Mouse (Mus musculus): Measurements from ENCODE around the gene Tgfbr2. TPM values are rescaled to one million over a fixed set of nuclear protein-coding genes. Genes with fewer than 3 reads are reported as not detected.
A peak's percentile ranks its signal among the peaks of the same experiment; 100 is the strongest.

Tgfbr2 gene
- 61.2 and 69.9 TPM in 2 replicates for total RNA-seq (2021)
- long read RNA-seq, full-length matches to known transcripts = 6 of 22 reads
- long read RNA-seq, partial matches to known transcripts = 0 of 22 reads
- long read RNA-seq, other reads (novel, unspliced or antisense) = 16 of 22 reads

DNA sequence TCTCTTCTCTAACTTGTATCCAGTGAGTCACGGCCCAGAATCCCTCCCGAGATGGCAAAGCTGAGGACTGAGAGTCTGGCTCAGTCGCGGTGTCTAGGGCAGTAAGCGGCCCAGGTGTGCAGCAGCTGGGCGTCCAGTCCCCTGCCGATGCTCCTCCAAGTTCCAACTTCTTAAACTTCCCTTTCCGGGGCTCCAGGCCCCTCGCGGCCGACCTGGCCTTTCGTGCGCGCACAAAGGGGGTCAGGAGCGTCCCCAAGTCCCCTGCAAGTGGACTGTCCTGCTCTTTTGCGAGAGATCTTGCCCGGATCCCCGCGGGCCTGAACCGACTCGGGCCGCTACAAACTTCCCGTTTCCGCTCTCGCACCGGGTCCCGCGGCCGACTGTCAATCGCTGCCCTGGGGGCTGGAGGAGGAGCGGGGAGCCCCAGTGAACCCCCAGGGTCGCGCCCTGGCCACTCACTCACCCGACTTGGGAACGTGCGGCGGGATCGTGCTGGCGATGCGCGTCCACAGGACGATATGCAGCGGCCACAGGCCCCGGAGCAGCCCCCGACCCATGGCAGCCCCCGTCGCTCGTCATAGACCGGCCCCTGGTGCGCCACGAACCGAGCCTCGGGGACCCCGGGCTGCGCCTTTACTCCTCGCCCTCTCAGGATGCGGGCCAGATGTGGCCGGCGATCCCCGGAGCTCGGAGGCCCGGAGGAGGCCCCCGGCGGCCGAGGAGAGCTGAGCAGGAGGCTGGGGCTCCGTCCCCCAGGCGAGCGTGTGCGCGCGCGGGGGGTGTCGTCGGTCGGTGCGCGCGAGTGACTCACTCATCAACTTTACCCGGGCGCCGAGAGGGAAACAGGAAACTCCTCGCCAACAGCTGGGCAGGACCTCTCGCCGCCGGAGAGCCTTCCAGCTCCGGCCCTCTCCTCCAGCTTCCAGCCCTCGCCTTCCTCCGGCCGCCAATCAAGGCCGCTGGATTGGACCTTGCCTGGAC is at the start of gene Tgfbr2:
Gene Tgfbr2 (minus strand): TSS at position 880 of the 981 bp plus-strand sequence.
- DNase-seq = peak; percentile 85

DNA sequence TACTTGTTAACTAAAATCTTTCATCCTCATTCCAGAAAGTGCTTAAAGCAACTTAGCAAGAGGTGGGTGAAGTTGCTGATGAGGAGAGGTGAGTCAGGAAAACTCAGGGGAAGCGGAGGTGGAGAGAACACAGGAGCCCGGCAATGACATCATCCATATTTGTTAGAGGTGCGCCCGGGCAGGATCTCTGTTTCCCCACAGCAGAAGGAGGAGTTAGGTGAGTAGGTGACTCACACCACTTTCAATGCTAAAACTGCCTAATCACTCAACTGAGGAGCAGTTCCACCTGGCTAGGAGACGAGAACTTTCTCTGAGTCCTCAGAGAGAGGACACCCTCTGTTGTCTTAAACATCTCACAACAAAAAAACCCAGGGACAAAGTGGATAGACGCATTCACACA is 48.2 kb upstream of the Tgfbr2 start:
- DNase-seq = no peak

DNA sequence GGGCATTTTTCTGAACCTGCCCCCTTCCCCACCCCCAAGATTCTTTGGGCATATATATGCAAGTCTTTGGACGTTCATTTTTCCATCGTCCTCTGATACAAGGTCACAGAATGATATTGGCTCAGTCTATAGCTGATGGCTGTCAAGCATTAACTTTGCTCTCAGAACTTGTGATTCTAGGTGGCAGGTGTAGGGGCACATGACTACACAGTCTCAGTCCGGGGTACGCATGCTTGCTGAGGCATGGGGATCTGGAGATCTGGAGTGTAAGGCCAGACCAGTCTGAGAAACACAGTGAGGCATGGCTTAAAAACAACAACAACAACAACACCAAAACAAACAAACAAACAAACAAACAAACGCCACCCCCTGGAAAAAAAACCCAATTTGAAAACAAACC is 47.5 kb upstream of the Tgfbr2 start:
- no peak for DNase-seq

DNA sequence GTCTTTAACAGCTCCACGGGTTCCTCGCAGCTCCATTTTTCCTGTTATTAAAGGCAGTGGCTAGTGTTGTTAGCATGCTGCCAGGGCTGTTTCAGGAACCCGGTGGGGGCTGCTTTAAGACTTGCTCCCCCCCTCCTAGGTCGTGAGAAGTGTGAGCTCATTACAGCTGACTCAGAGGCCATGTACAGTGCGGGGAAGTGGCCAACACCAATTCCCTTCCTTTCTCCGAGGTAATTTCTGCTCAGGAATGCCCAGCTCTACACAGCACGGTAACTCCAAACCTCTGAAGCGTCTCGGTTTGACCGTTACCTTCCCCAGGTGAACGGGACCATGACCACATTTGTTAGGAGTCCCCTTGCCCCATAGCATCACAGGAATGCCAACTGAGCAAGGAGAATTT is 46.8 kb upstream of the Tgfbr2 start:
- DNase-seq = no peak

DNA sequence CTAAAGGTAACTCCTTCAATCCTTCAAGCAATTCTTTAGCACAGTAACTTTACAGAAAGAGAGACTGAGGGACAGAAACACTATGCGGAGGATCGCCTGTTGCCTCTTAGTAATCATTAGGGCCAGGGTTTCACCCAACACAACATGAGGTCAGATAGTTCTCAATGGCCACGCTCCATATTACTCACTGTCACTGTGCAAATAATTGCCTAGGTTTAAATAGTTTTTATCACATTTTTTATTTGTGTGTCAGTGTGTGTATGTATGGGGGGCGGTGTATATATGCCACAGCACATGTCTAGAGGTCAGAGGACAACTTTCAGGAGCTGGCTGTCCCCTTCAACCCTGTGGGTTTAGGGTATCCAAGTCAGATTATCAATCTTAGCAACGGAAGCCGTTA is 46.4 kb upstream of the Tgfbr2 start:
- DNase-seq = no peak

DNA sequence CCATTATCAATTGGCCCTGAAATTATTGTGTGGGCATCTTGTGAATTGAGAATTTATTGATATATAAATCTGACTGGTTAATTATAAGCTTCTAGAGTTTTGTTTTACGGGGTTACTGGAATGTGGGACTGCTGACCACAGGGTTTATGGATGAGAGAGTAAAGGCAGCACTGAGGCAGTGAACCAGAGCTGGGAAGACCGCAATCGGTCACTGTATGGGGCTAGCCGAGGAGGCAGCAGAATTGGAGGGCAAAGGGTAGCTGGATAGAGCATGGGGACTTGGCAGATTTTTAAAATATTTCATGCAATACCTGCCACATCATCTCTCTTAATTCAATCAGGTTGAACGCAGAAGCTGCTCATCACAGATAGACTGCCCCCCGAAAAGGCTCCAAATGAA is 45.5 kb upstream of the Tgfbr2 start:
- DNase-seq = no peak

DNA sequence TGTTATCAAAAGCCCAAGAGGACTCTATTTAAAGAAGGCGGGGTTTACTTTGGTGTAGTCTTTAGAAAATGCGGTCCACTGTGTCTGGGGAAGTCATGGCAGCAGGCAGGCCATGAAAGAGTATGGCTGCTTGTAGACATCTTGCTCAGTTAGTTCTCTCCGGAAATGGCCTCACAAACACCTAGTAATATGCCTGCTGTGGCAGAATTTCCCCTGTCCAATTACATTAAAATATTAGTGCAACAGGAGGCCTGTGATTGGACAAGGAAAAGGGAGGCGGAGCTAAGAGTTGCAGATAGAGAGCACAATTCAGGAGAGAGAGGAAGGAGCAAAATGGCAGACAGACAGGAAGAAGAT is 45.0 kb upstream of the Tgfbr2 start:
- no peak for DNase-seq

DNA sequence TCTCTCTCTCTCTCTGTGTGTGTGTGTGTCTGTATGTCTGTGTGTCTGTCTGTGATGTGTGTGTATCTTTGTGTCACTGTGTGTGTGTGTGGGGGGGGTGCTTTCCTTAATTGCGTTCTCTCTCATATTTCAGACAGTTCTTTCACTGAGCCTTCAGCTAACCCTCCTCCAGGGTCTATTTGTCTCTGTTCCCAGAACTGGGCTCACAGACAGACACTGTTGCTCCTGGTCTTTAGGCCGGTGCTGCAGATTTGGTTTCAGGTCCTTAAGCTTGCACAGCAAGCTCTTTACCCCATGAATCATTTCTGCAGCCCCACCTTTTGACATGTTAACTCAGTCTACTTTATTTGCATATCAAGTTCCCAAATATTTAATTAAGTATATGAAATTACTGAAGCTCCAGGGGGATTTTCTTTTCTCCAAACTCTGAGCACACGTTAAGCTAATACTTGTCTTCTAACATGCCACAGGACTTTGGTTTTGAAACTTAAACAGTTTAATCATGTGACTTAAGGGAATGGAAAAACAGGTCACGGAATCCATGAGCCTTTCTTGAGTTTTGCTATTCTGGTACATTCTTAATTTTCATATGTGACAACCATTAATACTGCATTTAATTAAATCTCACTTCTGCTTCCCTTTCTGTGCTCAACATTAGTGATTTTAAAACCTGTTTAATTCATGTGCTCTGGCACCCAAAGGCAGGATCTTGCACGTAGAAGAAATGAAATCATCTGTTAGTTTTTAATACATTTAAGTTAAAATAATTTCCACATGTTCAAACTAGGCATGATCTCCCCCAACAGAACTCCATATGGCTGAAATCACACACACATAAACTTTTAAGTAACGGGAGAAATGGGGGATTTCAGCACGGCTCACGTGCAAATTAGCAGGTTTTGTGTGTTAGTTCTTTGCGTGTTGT is 44.3 kb upstream of the Tgfbr2 start:
- no peak for DNase-seq

DNA sequence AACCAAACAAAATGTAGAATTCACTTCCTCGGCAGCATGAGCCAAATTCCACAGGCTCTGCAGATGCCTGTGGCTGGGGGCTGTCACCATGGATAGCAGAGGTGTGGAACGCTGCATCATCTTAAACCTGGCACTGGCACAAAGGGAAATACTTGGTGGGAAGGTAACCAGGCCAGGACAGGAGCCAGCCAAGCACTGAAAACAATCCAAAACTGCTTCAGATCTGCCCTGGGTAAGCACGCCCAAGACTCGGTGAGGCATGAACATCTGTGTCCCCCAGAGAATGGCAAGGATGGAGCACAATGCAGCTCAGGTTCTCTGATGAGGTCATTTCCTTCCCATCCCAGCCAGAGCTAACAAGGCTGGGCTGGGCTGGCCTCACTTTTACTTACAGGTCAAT is 43.6 kb upstream of the Tgfbr2 start:
- DNase-seq = no peak

DNA sequence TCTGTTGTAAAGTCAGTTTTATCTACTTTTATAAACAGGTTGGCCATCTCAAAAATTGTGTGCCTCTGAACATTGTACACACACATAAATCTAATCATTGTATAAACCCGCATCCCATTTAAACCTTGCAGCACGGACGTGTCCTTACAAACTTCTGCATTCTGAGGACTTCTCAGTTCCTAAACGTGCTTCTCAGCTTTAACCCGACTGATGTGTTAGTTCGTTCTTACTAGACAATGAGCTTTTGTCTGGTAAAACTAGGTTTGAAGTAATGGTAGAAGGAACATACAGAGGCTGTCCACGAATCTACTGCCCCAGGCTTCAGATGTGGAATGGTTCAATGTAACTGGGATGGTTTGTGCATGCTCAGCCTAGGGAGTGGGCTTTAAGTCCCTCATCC is 41.9 kb upstream of the Tgfbr2 start:
- DNase-seq = no peak

DNA sequence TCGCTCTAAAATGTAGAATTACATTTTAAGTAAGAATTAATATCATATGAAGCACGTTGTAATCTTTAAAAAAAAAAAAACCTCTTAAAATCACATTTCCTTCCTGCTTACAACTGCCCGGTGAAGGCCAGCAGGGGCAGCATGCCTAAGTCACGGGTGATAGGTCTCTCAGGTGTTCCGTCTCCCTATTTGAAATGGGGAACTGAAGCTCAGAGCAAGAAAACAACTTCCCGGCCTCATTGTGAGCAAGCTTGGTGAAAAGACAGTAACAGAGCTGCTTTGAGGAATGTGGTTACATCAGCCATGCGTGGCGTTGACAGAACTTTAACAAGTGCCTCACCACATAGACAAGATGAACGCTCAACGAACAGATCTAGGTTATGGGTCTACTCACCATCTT is 41.5 kb upstream of the Tgfbr2 start:
- no peak for DNase-seq

DNA sequence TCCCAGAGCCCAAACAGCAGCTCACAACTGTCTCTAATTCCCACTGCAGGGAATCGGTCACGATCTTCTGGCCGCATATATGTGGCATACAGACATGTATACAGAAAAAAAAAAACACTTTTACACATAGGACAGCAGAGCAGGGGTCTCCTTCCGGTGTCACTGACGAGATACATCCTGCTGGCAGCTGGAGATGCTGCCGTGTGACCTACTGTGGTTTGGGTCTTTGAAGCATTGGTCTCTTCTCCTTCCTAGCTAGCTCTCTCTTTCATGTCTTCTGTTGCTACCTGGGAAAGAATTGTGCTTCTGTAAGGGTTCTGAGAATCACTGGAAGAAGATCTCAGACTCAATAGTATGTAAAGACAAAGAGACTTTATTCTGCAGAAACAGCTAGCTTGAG is 39.1 kb upstream of the Tgfbr2 start:
- DNase-seq = no peak

DNA sequence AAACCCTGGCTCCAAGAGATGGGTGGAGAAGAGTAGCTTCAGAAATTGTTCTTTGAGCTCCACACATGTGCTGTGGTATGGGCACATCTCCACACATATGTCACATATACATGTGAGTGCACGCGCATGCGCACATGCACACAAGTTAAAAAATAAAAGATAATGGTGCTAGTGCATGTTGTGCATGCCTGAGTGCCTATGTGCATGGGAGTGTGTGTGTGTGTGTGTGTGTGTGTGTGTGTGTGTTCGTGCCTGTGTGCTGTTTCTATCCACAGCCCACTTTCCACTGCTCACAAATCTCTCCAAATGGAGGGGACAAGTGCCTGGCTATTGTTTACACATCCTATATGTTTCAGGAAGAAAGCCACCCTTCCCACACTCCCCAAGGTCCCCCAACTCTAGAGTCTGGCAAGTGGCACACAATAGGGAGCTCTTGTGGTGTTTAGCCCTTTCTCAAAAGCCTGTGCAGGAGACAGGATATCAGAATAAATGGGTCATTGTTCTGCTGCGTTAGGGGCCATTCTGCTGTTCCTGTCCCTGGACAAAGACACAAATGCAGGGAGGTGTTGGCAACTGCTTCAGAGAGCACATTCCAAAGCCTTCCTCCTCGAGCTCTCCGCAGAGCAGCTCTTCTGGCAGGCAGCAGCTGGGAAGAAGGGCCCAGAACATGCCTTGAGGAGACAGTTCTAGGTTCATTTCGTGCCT is 37.9 kb upstream of the Tgfbr2 start:
- no peak for DNase-seq

DNA sequence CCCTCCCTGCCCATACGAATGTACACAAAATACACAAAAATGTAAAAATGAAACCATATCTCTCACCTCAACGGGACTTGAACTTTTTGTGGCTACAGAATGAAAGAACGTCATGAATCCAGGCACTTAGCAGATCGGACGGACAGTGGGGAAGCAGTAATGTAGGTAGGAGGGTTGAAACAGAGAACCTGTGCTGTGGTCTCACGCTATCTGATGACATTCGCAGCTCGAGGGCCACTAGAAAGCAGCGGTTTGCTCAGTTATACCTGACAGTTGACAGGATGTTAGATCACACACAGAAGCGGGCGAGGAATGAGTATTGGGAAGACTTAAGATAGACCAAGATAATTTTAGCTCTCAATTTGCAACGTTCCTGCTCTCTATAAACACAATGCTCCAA is 36.9 kb upstream of the Tgfbr2 start:
- no peak for DNase-seq

DNA sequence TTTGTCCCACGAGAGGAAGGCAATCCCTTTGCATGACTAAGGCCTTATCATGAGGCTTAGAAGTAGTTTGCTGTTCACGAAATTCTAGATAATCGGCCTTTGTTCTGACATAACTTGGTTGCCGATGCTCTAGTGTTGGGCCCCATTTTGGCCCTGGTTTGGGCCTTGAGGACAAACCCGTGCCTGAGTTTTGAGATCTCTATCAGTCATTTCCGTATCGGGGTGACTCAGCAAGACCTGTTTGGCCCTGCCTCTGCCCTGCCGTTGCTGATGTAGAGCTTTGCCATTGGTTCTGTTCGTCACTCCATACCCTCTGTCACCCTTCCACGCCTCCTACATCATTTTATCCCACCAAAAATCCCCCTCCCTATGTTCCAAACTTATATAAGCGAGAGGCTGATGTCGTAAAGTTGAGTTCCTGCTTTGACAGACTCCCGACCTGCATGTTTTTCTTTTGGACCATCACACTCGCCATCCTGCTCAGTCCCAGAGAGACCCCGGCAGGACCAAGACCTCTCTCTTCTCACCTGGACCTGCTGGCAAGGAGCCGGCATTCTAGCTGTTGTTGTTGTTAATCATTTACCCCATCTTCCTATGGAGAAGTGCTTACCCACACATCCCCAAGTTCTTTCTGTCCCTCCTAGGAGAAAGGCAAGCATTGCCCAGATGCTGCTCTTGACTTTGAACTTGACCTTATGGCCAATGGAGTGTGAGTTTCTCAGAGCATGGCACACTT is 33.2 kb upstream of the Tgfbr2 start:
- no peak for DNase-seq

DNA sequence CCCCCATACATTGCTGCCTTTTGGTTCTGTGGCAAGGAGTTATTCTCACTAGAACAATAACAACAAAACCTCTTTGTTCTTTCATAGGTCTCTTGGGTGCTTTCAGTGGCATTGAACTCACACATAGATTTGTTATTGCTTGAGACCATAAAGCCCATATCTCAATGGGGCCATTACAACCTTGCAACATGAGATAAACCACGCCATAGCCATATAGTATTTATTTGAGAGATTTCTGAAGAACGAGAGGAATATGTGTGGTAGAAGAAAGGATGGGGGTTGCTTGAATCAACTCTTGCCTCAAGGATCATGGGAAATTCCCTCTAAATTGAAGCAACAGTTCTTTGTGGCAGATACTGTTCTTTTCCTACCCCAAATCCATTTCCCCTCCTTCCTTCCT is 31.7 kb upstream of the Tgfbr2 start:
- DNase-seq = no peak

DNA sequence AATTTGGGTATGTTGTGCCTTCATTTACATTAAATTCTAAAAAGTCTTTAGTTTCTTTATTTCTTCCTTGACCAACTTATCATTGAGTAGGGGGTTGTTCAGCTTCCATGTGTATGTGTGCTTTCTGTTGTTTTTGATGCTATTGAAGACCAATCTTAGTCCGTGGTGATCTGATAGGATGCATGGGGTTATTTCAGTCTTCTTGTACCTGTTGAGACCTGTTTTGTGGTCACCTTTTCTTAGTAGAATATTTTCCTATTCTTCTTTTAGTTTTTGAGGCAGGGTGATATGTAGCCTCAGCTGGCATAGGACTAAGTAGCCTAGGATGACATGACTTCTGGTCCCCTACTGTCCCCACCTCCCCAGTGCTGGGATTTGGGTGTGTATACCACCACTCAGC is 28.5 kb upstream of the Tgfbr2 start:
- no peak for DNase-seq

DNA sequence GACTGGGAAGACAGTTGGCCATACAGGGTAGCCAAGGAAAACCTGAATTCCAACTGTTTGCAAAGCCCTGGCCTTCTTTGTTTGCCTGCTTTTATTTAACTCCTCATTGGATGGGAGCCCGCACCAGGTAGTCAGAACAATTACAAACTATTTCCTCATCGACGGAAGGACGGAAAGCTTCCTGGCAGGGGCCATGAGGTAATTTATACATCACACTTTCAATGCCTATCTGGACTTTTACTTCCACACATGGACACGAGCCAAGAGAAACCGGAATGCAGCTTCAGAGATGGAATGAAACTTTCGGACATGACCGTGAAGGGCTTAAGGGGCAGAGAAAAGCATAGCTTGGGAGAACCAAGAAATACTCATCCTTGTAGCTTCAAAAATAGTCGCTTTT is 24.0 kb upstream of the Tgfbr2 start:
- DNase-seq = no peak

DNA sequence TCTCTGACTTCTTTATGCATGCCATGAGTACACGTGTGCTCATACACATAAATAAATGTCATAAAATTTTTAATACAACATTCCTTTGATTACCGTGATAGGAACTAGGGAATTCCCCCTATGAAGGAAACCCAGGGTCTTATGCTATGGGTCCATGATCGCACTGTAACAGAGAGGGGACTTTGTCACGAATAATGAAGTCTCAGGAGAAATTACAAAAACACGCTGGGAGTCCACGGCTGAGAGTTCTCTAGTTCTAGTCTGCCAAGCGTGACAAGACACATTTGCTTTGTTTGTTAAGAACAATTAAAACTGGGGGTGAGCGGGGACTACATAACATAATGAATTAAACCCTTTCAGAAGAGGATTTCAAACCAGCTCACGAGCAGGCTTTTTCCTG is 23.3 kb upstream of the Tgfbr2 start:
- DNase-seq = no peak

DNA sequence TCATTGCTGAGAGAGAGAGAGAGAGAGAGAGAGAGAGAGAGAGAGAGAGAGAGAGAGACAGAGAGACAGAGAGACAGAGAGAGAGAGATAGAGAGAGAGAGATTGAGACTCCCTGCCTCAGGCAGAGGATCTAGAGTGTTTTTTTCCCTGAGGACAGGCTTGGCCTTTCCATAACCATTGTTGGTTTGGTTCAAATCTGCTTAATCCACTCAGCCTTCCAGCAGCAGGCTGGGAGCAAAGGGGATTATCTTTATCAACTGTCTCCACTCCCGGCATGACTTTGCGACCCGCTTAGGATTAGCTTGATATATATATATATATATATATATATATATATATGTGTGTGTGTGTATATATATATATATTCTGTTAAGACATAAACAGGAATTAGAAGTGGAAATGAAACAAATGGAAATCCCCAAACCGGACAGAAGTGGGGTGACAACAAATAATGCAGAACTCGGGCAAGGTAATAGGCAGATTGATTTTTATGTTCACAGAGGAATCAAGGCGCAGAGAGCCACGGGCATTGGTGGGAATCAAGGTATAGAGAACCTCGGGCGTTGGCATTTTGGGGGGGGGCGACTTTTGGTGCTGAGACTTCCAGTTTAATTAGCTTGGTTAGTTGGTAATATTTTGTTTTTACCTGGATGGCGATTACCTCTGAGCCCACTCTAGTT is 22.5 kb upstream of the Tgfbr2 start:
- DNase-seq = no peak

DNA sequence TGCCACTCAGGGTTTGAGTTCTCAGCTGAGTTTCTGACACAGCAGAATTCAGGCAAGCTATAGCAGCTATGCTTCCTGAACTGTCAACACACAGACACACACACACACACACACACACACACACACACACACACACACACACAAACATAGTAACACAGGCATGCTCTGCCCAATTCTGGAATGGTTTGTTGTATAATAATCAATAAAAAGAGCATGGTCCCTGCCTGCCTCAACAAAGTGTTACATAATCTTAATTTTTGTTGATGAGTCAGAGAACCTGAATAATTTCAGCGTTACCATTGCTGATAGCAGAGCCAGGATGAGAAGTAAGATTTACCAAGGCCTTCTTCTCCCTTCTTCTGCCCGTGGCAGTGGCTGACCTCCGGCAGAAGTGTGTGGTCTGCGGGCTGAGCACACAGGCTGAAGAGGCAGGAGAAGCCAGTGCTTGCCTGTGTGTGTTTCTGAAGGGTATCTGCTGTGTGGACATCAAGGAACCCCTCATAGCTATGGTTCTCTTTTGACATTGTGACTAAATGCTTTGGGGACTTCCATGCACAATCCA is 18.8 kb upstream of the Tgfbr2 start:
- DNase-seq = no peak
